In genomic region chrX:72907619-72908403, GRCm38 (mm10) we compare ENCODE assay signal across 15 mouse cellular contexts. TPM values are rescaled to one million over a fixed set of nuclear protein-coding genes. Genes with fewer than 3 reads are reported as not detected.
DNase-seq lines count a peak whose midpoint lies in the region; ATAC-seq and TF ChIP-seq lines count a peak whose summit lies in the region.
"Had no signal": no experiment of that assay in that cellular context is flagged by ENCODE, and none has a peak within 500 bp of the region (broad histone marks: within the 10 kb centered on the region; RNA-seq: fewer than 3 reads in every experiment).

No protein-coding gene starts in this region.

- no peaks in the 10 kb centered on the region for H3K36me3 ChIP-seq in kidney, postnatal 0 days (ENCODE audit: insufficient read depth, low read length)
- no peaks in the 10 kb centered on the region for H3K36me3 ChIP-seq in forebrain, embryonic 16.5 days (ENCODE audit: control insufficient read depth, insufficient read depth)
- no peaks in the 10 kb centered on the region for H3K36me3 ChIP-seq in intestine, embryonic 15.5 days
- no peaks in the 10 kb centered on the region for H3K36me3 ChIP-seq in neural tube, embryonic 13.5 days
- H3K36me3 ChIP-seq: limb, embryonic 10.5 days; liver, embryonic 12.5 days; stomach, embryonic 15.5 days had no signal

- no peaks in the 10 kb centered on the region for H3K9me3 ChIP-seq in kidney, postnatal 0 days (replicated peaks; ENCODE audit: low read length)
- H3K9me3 ChIP-seq in forebrain, embryonic 16.5 days (ENCODE audit: control insufficient read depth, low read length), result no peaks in the 10 kb centered on the region
- no peaks in the 10 kb centered on the region for H3K9me3 ChIP-seq in intestine, embryonic 15.5 days
- no peaks in the 10 kb centered on the region for H3K9me3 ChIP-seq in neural tube, embryonic 13.5 days
- H3K9me3 ChIP-seq: G1E; limb, embryonic 10.5 days; liver, embryonic 12.5 days; stomach, embryonic 15.5 days had no signal

- H3K4me1 ChIP-seq in kidney, postnatal 0 days (replicated peaks; ENCODE audit: insufficient read depth, low read length), result no peaks in the 10 kb centered on the region
- H3K4me1 ChIP-seq in forebrain, embryonic 16.5 days (replicated peaks; ENCODE audit: control insufficient read depth, insufficient read depth, low read length), result no peaks in the 10 kb centered on the region
- no peaks in the 10 kb centered on the region for H3K4me1 ChIP-seq in intestine, embryonic 15.5 days (replicated peaks)
- no peaks in the 10 kb centered on the region for H3K4me1 ChIP-seq in neural tube, embryonic 13.5 days (replicated peaks)
- H3K4me1 ChIP-seq: limb, embryonic 10.5 days; liver, embryonic 12.5 days; stomach, embryonic 15.5 days had no signal

- no peak overlapping the region for H3K27ac ChIP-seq in kidney, postnatal 0 days
- H3K27ac ChIP-seq in forebrain, embryonic 16.5 days (ENCODE audit: low read length), result no peak overlapping the region
- H3K27ac ChIP-seq in intestine, embryonic 15.5 days, result no peak overlapping the region
- H3K27ac ChIP-seq in neural tube, embryonic 13.5 days (replicated peaks), result 0 out of 2 replicates have a peak overlapping the region, but pooled peaks have one; percentile 19
- H3K27ac ChIP-seq: limb, embryonic 10.5 days; liver, embryonic 12.5 days; stomach, embryonic 15.5 days had no signal

- H3K4me3 ChIP-seq in kidney, postnatal 0 days (replicated peaks; ENCODE audit: low read depth, low read length), result no peak overlapping the region
- no peak overlapping the region for H3K4me3 ChIP-seq in forebrain, embryonic 16.5 days (replicated peaks; ENCODE audit: low read length)
- H3K4me3 ChIP-seq in intestine, embryonic 15.5 days (replicated peaks), result no peak overlapping the region
- H3K4me3 ChIP-seq in neural tube, embryonic 13.5 days, result no peak overlapping the region
- H3K4me3 ChIP-seq: limb, embryonic 10.5 days; liver, embryonic 12.5 days; stomach, embryonic 15.5 days had no signal

- no peak overlapping the region for H3K4me2 ChIP-seq in kidney, postnatal 0 days (ENCODE audit: low read length)
- H3K4me2 ChIP-seq in forebrain, embryonic 16.5 days (ENCODE audit: low read length), result no peak overlapping the region
- H3K4me2 ChIP-seq in intestine, embryonic 15.5 days (replicated peaks), result no peak overlapping the region
- 0 out of 2 replicates have a peak overlapping the region, but pooled peaks have one; percentile 11 for H3K4me2 ChIP-seq in neural tube, embryonic 13.5 days
- H3K4me2 ChIP-seq: heart, embryonic 11.5 days; liver, embryonic 12.5 days; stomach, embryonic 15.5 days had no signal

- no peaks in the 10 kb centered on the region for H3K27me3 ChIP-seq in kidney, postnatal 0 days (ENCODE audit: insufficient read depth, low read length)
- no peaks in the 10 kb centered on the region for H3K27me3 ChIP-seq in forebrain, embryonic 16.5 days (replicated peaks; ENCODE audit: control insufficient read depth, insufficient read depth, low read length)
- H3K27me3 ChIP-seq in intestine, embryonic 15.5 days (replicated peaks), result no peaks in the 10 kb centered on the region
- no peaks in the 10 kb centered on the region for H3K27me3 ChIP-seq in neural tube, embryonic 13.5 days
- H3K27me3 ChIP-seq: stomach, embryonic 15.5 days had no signal

- DNase-seq in kidney, postnatal 0 days (ENCODE audit: low spot score), result no peak
- no peak for DNase-seq in kidney, adult 8-10 months
- DNase-seq in thymus, postnatal 4 days, result no peak
- DNase-seq in ovary, postnatal 14 days (ENCODE audit: low spot score), result no peak
- no peak for DNase-seq in layer of hippocampus, postnatal 36 days
- DNase-seq: gastrocnemius, postnatal 25 days; spleen, adult 18-20 months had no signal

- no peak for TF ChIP-seq CTCF in kidney, postnatal 0 days (IDR thresholded peaks at IDR 0.05; ENCODE audit: low read depth)

- H3K9ac ChIP-seq in kidney, postnatal 0 days (ENCODE audit: low read depth, low read length), result no peak overlapping the region
- H3K9ac ChIP-seq in forebrain, embryonic 16.5 days (replicated peaks; ENCODE audit: low read depth, low read length), result no peak overlapping the region
- H3K9ac ChIP-seq in intestine, embryonic 15.5 days, result no peak overlapping the region
- no peak overlapping the region for H3K9ac ChIP-seq in neural tube, embryonic 13.5 days
- H3K9ac ChIP-seq: liver, embryonic 12.5 days; stomach, embryonic 15.5 days had no signal

- ATAC-seq in kidney, postnatal 0 days (replicated peaks; ENCODE audit: low FRiP score, low read depth), result peak; percentile 54; the same call in 1 of the 2 replicates
- peak; percentile 57 for ATAC-seq in forebrain, embryonic 16.5 days
- ATAC-seq in intestine, embryonic 15.5 days, result peak; percentile 78
- peak; percentile 90 for ATAC-seq in neural tube, embryonic 13.5 days (ENCODE audit: low read depth)
- ATAC-seq: liver, embryonic 12.5 days had no signal

- 80% methylated on average over 6 of the region's 6 CpGs for WGBS in kidney, postnatal 0 days
- 69% methylated on average over 6 of the region's 6 CpGs for WGBS in forebrain, embryonic 16.5 days
- 64% methylated on average over 6 of the region's 6 CpGs for WGBS in intestine, embryonic 15.5 days
- WGBS in neural tube, embryonic 13.5 days, result 63% methylated on average over 6 of the region's 6 CpGs

RNA-seq across cellular contexts. Expression of gene Cetn2, which starts 10.4 kb away (rescaled TPM):
- 121 and 125 TPM in 2 replicates for polyA plus RNA-seq in kidney, postnatal 0 days (2015; fragmentation: Nextera tagmentation; extraction: Ambion mirVana)
- polyA plus RNA-seq in forebrain, embryonic 16.5 days (2015; fragmentation: Nextera tagmentation; extraction: Ambion mirVana), result 73.5 and 78.3 TPM in 2 replicates
- 61.7 and 69.3 TPM in 2 replicates for polyA plus RNA-seq in intestine, embryonic 15.5 days (2015; fragmentation: Nextera tagmentation; extraction: Ambion mirVana)
- polyA plus RNA-seq in neural tube, embryonic 13.5 days (2015; fragmentation: Nextera tagmentation; extraction: Ambion mirVana), result 81.3 and 83.0 TPM in 2 replicates
- 10 to 100 TPM; 47.8 to 52.0 TPM for total RNA-seq in layer of hippocampus, postnatal 36 days (2021)

RNA-seq across cellular contexts. Expression of gene Nsdhl, which starts 10.5 kb away (rescaled TPM):
- 32.3 and 33.7 TPM in 2 replicates for polyA plus RNA-seq in kidney, postnatal 0 days (2015; fragmentation: Nextera tagmentation; extraction: Ambion mirVana)
- 39.3 and 41.2 TPM in 2 replicates for polyA plus RNA-seq in forebrain, embryonic 16.5 days (2015; fragmentation: Nextera tagmentation; extraction: Ambion mirVana)
- polyA plus RNA-seq in intestine, embryonic 15.5 days (2015; fragmentation: Nextera tagmentation; extraction: Ambion mirVana), result 43.0 and 44.8 TPM in 2 replicates
- 41.0 and 41.5 TPM in 2 replicates for polyA plus RNA-seq in neural tube, embryonic 13.5 days (2015; fragmentation: Nextera tagmentation; extraction: Ambion mirVana)
- total RNA-seq in layer of hippocampus, postnatal 36 days (2021), result 10 to 100 TPM; 23.3 to 23.7 TPM
